In the genomic region with DNA sequence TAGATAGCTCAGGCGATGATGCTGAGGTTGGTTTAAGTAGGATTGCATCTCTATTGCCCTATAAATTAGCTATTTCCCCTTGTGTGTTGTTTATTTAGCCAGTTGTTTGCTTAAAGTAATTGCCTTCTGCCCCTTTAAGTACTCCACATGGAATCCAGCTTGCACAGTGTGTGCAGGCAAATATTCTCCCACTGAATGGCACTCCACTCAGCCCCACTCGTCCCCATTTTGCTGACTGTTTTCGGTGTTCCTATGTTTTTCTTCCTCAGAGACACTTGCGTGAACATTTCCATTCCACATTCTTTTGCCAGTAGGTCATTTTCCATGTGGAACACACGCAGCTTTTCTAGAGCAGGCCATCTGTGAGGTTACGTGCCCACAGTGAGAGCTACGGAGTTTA, we compare ENCODE assay signal across 17 mouse cellular contexts. TPM values are rescaled to one million over a fixed set of nuclear protein-coding genes. Genes with fewer than 3 reads are reported as not detected.
DNase-seq lines count a peak whose midpoint lies in the region; ATAC-seq and TF ChIP-seq lines count a peak whose summit lies in the region.
"Had no signal": no experiment of that assay in that cellular context is flagged by ENCODE, and none has a peak within 500 bp of the region (broad histone marks: within the 10 kb centered on the region; RNA-seq: fewer than 3 reads in every experiment).

No protein-coding gene starts in this region.

- H3K4me1 ChIP-seq in limb, embryonic 12.5 days (replicated peaks), result no peaks in the 10 kb centered on the region
- H3K4me1 ChIP-seq in limb, embryonic 10.5 days, result no peaks in the 10 kb centered on the region
- H3K4me1 ChIP-seq in embryonic fibroblast, embryonic 13.5 days (ENCODE audit: control insufficient read depth, insufficient read depth, low read length), result peaks cover 4% of the 10 kb centered on the region; the same call in 1 of the 2 replicates
- no peaks in the 10 kb centered on the region for H3K4me1 ChIP-seq in lung, postnatal 0 days (ENCODE audit: insufficient read depth, low read depth, low read length)
- H3K4me1 ChIP-seq: embryonic facial prominence, embryonic 13.5 days; heart, embryonic 13.5 days had no signal

- DNase-seq in limb, embryonic 10.5 days (ENCODE audit: low spot score), result no peak
- DNase-seq in lung, postnatal 0 days (ENCODE audit: low spot score), result peak; percentile 66
- peak; percentile 26 to 48 for DNase-seq in lung, postnatal 4 days
- DNase-seq in right cerebral cortex, postnatal 14 days, result no peak
- no peak for DNase-seq in cerebellum, adult 11 months
- DNase-seq: adrenal gland, postnatal 14 days; cerebellum, adult 18-20 months; cerebellum, adult 9-11 months; cerebellum, postnatal 36 days; gastrocnemius, adult 2 months; gastrocnemius, postnatal 25 days; heart, postnatal 36 days had no signal

- H3K4me2 ChIP-seq in limb, embryonic 12.5 days, result no peak overlapping the region
- H3K4me2 ChIP-seq in lung, postnatal 0 days (replicated peaks; ENCODE audit: low read depth, low read length), result no peak overlapping the region
- H3K4me2 ChIP-seq: embryonic facial prominence, embryonic 13.5 days; heart, embryonic 13.5 days had no signal

- TF ChIP-seq POLR2A in embryonic fibroblast, embryonic 13.5 days (IDR thresholded peaks at IDR 0.05; ENCODE audit: low read depth, low read length), result no peak

- no peaks in the 10 kb centered on the region for H3K27me3 ChIP-seq in limb, embryonic 12.5 days
- H3K27me3 ChIP-seq in limb, embryonic 10.5 days (ENCODE audit: low read depth, poor library complexity, severe bottlenecking), result no peaks in the 10 kb centered on the region
- no peaks in the 10 kb centered on the region for H3K27me3 ChIP-seq in lung, postnatal 0 days (replicated peaks; ENCODE audit: insufficient read depth, low read length)
- H3K27me3 ChIP-seq: embryonic facial prominence, embryonic 13.5 days; heart, embryonic 13.5 days had no signal

- no peak overlapping the region for H3K9ac ChIP-seq in limb, embryonic 12.5 days (replicated peaks)
- H3K9ac ChIP-seq in lung, postnatal 0 days (replicated peaks; ENCODE audit: low read depth), result no peak overlapping the region
- H3K9ac ChIP-seq: embryonic facial prominence, embryonic 13.5 days; heart, embryonic 13.5 days had no signal

- ATAC-seq in limb, embryonic 12.5 days (ENCODE audit: insufficient number of reproducible peaks, insufficient read depth, low FRiP score, low TSS enrichment, low read depth), result no peak
- peak; percentile 90 for ATAC-seq in lung, postnatal 0 days
- ATAC-seq: forebrain, embryonic 14.5 days had no signal

- no peak for TF ChIP-seq CTCF in embryonic fibroblast, embryonic 13.5 days (IDR thresholded peaks at IDR 0.05; ENCODE audit: borderline replicate concordance, insufficient read depth, low read length)
- TF ChIP-seq CTCF in lung, postnatal 0 days (IDR thresholded peaks at IDR 0.05), result no peak

- H3K36me3 ChIP-seq in limb, embryonic 12.5 days, result peaks cover 34% of the 10 kb centered on the region
- peaks cover 13% of the 10 kb centered on the region for H3K36me3 ChIP-seq in limb, embryonic 10.5 days
- H3K36me3 ChIP-seq in lung, postnatal 0 days (ENCODE audit: insufficient read depth, low read length), result peaks cover 9% of the 10 kb centered on the region

- no peak overlapping the region for H3K4me3 ChIP-seq in limb, embryonic 12.5 days (replicated peaks)
- H3K4me3 ChIP-seq in limb, embryonic 10.5 days, result no peak overlapping the region
- H3K4me3 ChIP-seq in embryonic fibroblast, embryonic 13.5 days (ENCODE audit: insufficient read depth, low read length), result no peak overlapping the region
- no peak overlapping the region for H3K4me3 ChIP-seq in lung, postnatal 0 days (ENCODE audit: low read depth, low read length)
- H3K4me3 ChIP-seq: embryonic facial prominence, embryonic 13.5 days; gastrocnemius, adult 2 months; heart, embryonic 13.5 days had no signal

- no peaks in the 10 kb centered on the region for H3K9me3 ChIP-seq in limb, embryonic 12.5 days
- no peaks in the 10 kb centered on the region for H3K9me3 ChIP-seq in limb, embryonic 10.5 days (replicated peaks)
- no peaks in the 10 kb centered on the region for H3K9me3 ChIP-seq in lung, postnatal 0 days (ENCODE audit: low read length)
- H3K9me3 ChIP-seq: embryonic facial prominence, embryonic 13.5 days; heart, embryonic 13.5 days had no signal

- peak; percentile 35; the same call in 1 of the 2 replicates for TF ChIP-seq EP300 in lung, postnatal 0 days (IDR thresholded peaks at IDR 0.05)

- H3K27ac ChIP-seq in limb, embryonic 12.5 days, result 0 out of 2 replicates have a peak overlapping the region, but pooled peaks have one; percentile 12
- H3K27ac ChIP-seq in limb, embryonic 10.5 days, result no peak overlapping the region
- H3K27ac ChIP-seq in embryonic fibroblast, embryonic 13.5 days (ENCODE audit: insufficient read depth, low read length), result peak overlapping the region; percentile 14; the same call in 1 of the 2 replicates
- 0 out of 2 replicates have a peak overlapping the region, but pooled peaks have one; percentile 39 for H3K27ac ChIP-seq in lung, postnatal 0 days (ENCODE audit: low read length)
- H3K27ac ChIP-seq: embryonic facial prominence, embryonic 13.5 days; gastrocnemius, adult 2 months; heart, embryonic 13.5 days had no signal

- WGBS in limb, embryonic 12.5 days, result 75% methylated on average over 7 of the region's 7 CpGs
- WGBS in limb, embryonic 10.5 days, result 89% methylated on average over 7 of the region's 7 CpGs
- WGBS in lung, postnatal 0 days, result 59% methylated on average over 7 of the region's 7 CpGs

RNA-seq across cellular contexts. Expression of a gene that starts 12.6 kb away (rescaled TPM):
- 23.0 and 25.6 TPM in 2 replicates for polyA plus RNA-seq in limb, embryonic 12.5 days (2016; fragmentation: Nextera tagmentation; extraction: Ambion mirVana)
- polyA plus RNA-seq in limb, embryonic 10.5 days (2016; fragmentation: Nextera tagmentation; extraction: Ambion mirVana), result 24.4 and 24.9 TPM in 2 replicates
- 12.8 and 18.3 TPM in 2 replicates for polyA plus RNA-seq in embryonic fibroblast, embryonic 13.5 days (2011; ENCODE audit: insufficient read length, low read depth, missing spikeins)
- 5.2 and 6.2 TPM in 2 replicates for polyA plus RNA-seq in lung, postnatal 0 days (2015; fragmentation: Nextera tagmentation; extraction: Ambion mirVana)

RNA-seq across cellular contexts. Expression of a gene that starts 21.2 kb away (rescaled TPM):
- polyA plus RNA-seq in limb, embryonic 12.5 days (2016; fragmentation: Nextera tagmentation; extraction: Ambion mirVana), result 22.3 and 22.7 TPM in 2 replicates
- 13.3 and 16.5 TPM in 2 replicates for polyA plus RNA-seq in limb, embryonic 10.5 days (2016; fragmentation: Nextera tagmentation; extraction: Ambion mirVana)
- polyA plus RNA-seq in embryonic fibroblast, embryonic 13.5 days (2011; ENCODE audit: insufficient read length, low read depth, missing spikeins), result 25.7 and 28.1 TPM in 2 replicates
- 113 and 117 TPM in 2 replicates for polyA plus RNA-seq in lung, postnatal 0 days (2015; fragmentation: Nextera tagmentation; extraction: Ambion mirVana)

Comparison
In these comparisons a context has a peak if more than half of its experiments do, and no peak if none do; other contexts are left out.
1. DNase-seq: peak in lung, postnatal 0 days (single experiment) and lung, postnatal 4 days (2 of 2); none in limb, embryonic 10.5 days (single experiment), right cerebral cortex, postnatal 14 days (single experiment) and cerebellum, adult 11 months (single experiment).